Mouse (Mus musculus) CD4-positive, CD25-positive, alpha-beta regulatory T cell, adult 4 months (primary cell): ENCODE data around the gene Gm11595. TPM values are rescaled to one million over a fixed set of nuclear protein-coding genes. Genes with fewer than 3 reads are reported as not detected.
"Not testable (repeated sequence)": the region's sequence is repeated elsewhere in the genome, so short reads cannot be mapped to it uniquely, and the experiment has no call there.

Source experiments
- ATAC-seq: one replicate; pipeline ENCODE4 v1.8.0; 2017
- polyA plus RNA-seq, 2 experiments: library from polyadenylated mRNA; unstranded; fragments of 100-300 nt; shearing (Covaris generic); gene quantifications; one replicate each; pipeline ENCODE4 v1.2.1; 2017

Gm11595 gene
- not detected for polyA plus RNA-seq

- not testable (repeated sequence) for ATAC-seq
Observed at GRCm38 (mm10) chr11:99772813-99773212, at the start of gene Gm11595. Gene Gm11595 (minus strand): TSS chr11:99772913.

GRCm38 (mm10) chr11:99815566-99815965, 42.9 kb upstream of the Gm11595 start, which contains the start of gene Gm11564:
Gene Gm11564 (minus strand): TSS chr11:99815666.
- ATAC-seq = not testable (repeated sequence)

- ATAC-seq = not testable (repeated sequence)
Observed at GRCm38 (mm10) chr11:99809792-99810191, 37.1 kb upstream of the Gm11595 start, which contains the start of gene Krtap4-13. Gene Krtap4-13 (minus strand): TSS chr11:99809892.

- not testable (repeated sequence) for ATAC-seq
Observed at GRCm38 (mm10) chr11:99804346-99804745, 31.6 kb upstream of the Gm11595 start, which contains the start of gene Gm11554. Gene Gm11554 (minus strand): TSS chr11:99804446.

GRCm38 (mm10) chr11:99798832-99799231, 26.1 kb upstream of the Gm11595 start, which contains the start of gene Gm11569:
Gene Gm11569 (minus strand): TSS chr11:99798932.
- not testable (repeated sequence) for ATAC-seq

- no peak for ATAC-seq
Observed at GRCm38 (mm10) chr11:99793367-99793766, 20.7 kb upstream of the Gm11595 start, which contains the start of gene Gm11596. Gene Gm11596 (minus strand): TSS chr11:99793467.

GRCm38 (mm10) chr11:99784900-99785299, 12.2 kb upstream of the Gm11595 start, which contains the start of gene Krtap4-9:
Gene Krtap4-9 (plus strand): TSS chr11:99785200.
- ATAC-seq = not testable (repeated sequence)

GRCm38 (mm10) chr11:99780604-99781003, 7.9 kb upstream of the Gm11595 start, which contains the start of gene Krtap4-8:
Gene Krtap4-8 (minus strand): TSS chr11:99780704.
- ATAC-seq = no peak

GRCm38 (mm10) chr11:99778401-99778800, 5.7 kb upstream of the Gm11595 start:
- ATAC-seq = no peak

- no peak for ATAC-seq
Observed at GRCm38 (mm10) chr11:99768410-99768809, 4.3 kb downstream of the Gm11595 start.

GRCm38 (mm10) chr11:99758877-99759276, 13.8 kb downstream of the Gm11595 start:
- ATAC-seq = no peak

GRCm38 (mm10) chr11:99743985-99744384, 28.7 kb downstream of the Gm11595 start:
- ATAC-seq = no peak

GRCm38 (mm10) chr11:99734190-99734589, 38.5 kb downstream of the Gm11595 start, which contains the start of gene Gm14180:
Gene Gm14180 (minus strand): TSS chr11:99734290.
- ATAC-seq = no peak

GRCm38 (mm10) chr11:99724061-99724460, 48.7 kb downstream of the Gm11595 start:
- no peak for ATAC-seq

Other genes starting within 250 kb of the Gm11595 start
- not detected for gene Krt40, start 229.8 kb downstream of the Gm11595 start, polyA plus RNA-seq
- gene Krtap3-3, start 222.0 kb downstream of the Gm11595 start, polyA plus RNA-seq = not detected
- not detected for gene Krtap3-2, start 216.1 kb downstream of the Gm11595 start, polyA plus RNA-seq
- gene Gm11939, start 213.4 kb downstream of the Gm11595 start, polyA plus RNA-seq = not detected
- not detected for gene Krtap3-1, start 206.3 kb downstream of the Gm11595 start, polyA plus RNA-seq
- gene Krtap1-5, start 191.9 kb downstream of the Gm11595 start, polyA plus RNA-seq = not detected
- gene Krtap1-4, start 189.3 kb downstream of the Gm11595 start, polyA plus RNA-seq = not detected
- not detected for gene Krtap1-3, start 181.6 kb downstream of the Gm11595 start, polyA plus RNA-seq
- not detected for gene Krtap9-3, start 174.8 kb downstream of the Gm11595 start, polyA plus RNA-seq
- not detected for gene Gm11938, start 169.6 kb downstream of the Gm11595 start, polyA plus RNA-seq
- gene Gm11937, start 162.7 kb downstream of the Gm11595 start, polyA plus RNA-seq = not detected
- gene Krtap2-4, start 158.1 kb downstream of the Gm11595 start, polyA plus RNA-seq = not detected
- gene Gm11562, start 152.5 kb downstream of the Gm11595 start, polyA plus RNA-seq = not detected
- gene Krtap4-1, start 144.7 kb downstream of the Gm11595 start, polyA plus RNA-seq = not detected
- gene Krtap4-2, start 137.8 kb downstream of the Gm11595 start, polyA plus RNA-seq = not detected
- gene Krtap4-7, start 128.8 kb downstream of the Gm11595 start, polyA plus RNA-seq = not detected
- gene Gm11555, start 122.7 kb downstream of the Gm11595 start, polyA plus RNA-seq = not detected
- gene Gm11563, start 114.0 kb downstream of the Gm11595 start, polyA plus RNA-seq = not detected
- not detected for gene Krtap4-6, start 107.0 kb downstream of the Gm11595 start, polyA plus RNA-seq
- not detected for gene Gm14190, start 82.2 kb downstream of the Gm11595 start, polyA plus RNA-seq
- not detected for gene Gm14180, start 38.6 kb downstream of the Gm11595 start, polyA plus RNA-seq
- not detected for gene Krtap4-8, start 7.8 kb upstream of the Gm11595 start, polyA plus RNA-seq
- not detected for gene Krtap4-9, start 12.3 kb upstream of the Gm11595 start, polyA plus RNA-seq
- gene Gm11596, start 20.6 kb upstream of the Gm11595 start, polyA plus RNA-seq = not detected
- not detected for gene Gm11569, start 26.0 kb upstream of the Gm11595 start, polyA plus RNA-seq
- not detected for gene Gm11554, start 31.5 kb upstream of the Gm11595 start, polyA plus RNA-seq
- not detected for gene Krtap4-13, start 37.0 kb upstream of the Gm11595 start, polyA plus RNA-seq
- gene Gm11564, start 42.8 kb upstream of the Gm11595 start, polyA plus RNA-seq = not detected
- gene 2300003K06Rik, start 65.2 kb upstream of the Gm11595 start, polyA plus RNA-seq = not detected
- not detected for gene Krtap4-16, start 78.7 kb upstream of the Gm11595 start, polyA plus RNA-seq
- not detected for gene Gm11568, start 85.0 kb upstream of the Gm11595 start, polyA plus RNA-seq
- not detected for gene Gm11559, start 91.6 kb upstream of the Gm11595 start, polyA plus RNA-seq
- gene Krtap9-1, start 100.5 kb upstream of the Gm11595 start, polyA plus RNA-seq = not detected
- gene Gm11567, start 106.3 kb upstream of the Gm11595 start, polyA plus RNA-seq = not detected
- gene Krtap31-1, start 135.0 kb upstream of the Gm11595 start, polyA plus RNA-seq = not detected
- not detected for gene Gm11565, start 141.8 kb upstream of the Gm11595 start, polyA plus RNA-seq
- gene Krtap31-2, start 163.4 kb upstream of the Gm11595 start, polyA plus RNA-seq = not detected
- gene Krtap9-5, start 175.6 kb upstream of the Gm11595 start, polyA plus RNA-seq = not detected
- gene Krtap29-1, start 206.1 kb upstream of the Gm11595 start, polyA plus RNA-seq = not detected
- not detected for gene Krtap16-1, start 213.7 kb upstream of the Gm11595 start, polyA plus RNA-seq
- gene Krtap17-1, start 221.1 kb upstream of the Gm11595 start, polyA plus RNA-seq = not detected
- not detected for gene Krt33a, start 243.3 kb upstream of the Gm11595 start, polyA plus RNA-seq